Mouse (Mus musculus) brain, embryonic 14.5 days (tissue): ENCODE measurements at regions not wholly inside any gene's neighbourhood (a gene's known extent, or its start where the extent isn't known, plus 50 kb on each side); places are given as distances from the start of the nearest gene placed in this dataset.

ENCODE experiments used
- CTCF ChIP-seq: fragments of 200-500 bp; IDR thresholded peaks from 2 replicates; pipeline ENCODE4 v1.5.1; 2012; ENCODE audit warnings: inconsistent platforms, mild to moderate bottlenecking, moderate library complexity, borderline replicate concordance; ENCODE audit not compliant: insufficient read depth, insufficient read length; ENCODE audit errors: extremely low read depth
- POLR2A ChIP-seq: fragments of 200-500 bp; IDR thresholded peaks from 2 replicates; pipeline ENCODE4 v1.6.1; 2012; ENCODE audit warnings: mild to moderate bottlenecking, inconsistent platforms, borderline replicate concordance; ENCODE audit not compliant: poor library complexity, insufficient read depth, insufficient read length, severe bottlenecking; ENCODE audit errors: extremely low read depth

- TF ChIP-seq POLR2A, result no peak
- no peak for TF ChIP-seq CTCF
Observed at GRCm38 (mm10) chr2:131706565-131706964, 144.5 kb upstream of the Adra1d start.
